Mouse (Mus musculus): ENCODE results near the gene Ttyh2.

Gene Ttyh2

DNA sequence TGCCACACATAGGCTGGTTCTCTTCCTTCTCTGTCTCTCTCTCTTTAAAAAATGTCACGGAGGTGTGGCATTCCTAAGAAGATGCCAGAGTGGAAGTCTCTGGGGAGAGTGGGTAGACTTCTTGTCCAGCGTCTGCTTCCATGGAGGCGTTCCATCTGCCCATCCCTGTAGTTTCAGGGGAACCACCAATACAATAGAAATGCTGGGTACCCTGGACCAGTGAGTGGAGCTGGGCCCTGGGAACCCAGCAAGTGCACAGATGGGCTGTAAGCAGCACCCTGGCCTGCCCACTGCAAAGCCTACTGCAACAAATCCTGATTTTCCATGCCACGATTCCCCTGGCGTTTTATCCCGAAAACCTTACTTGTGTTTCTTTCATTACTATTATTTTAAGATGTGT, 39.3 kb downstream of the Ttyh2 start:
- DNase-seq: peak; percentile 29

GRCm38 (mm10) chr11:114715531-114715930, 40.3 kb downstream of the Ttyh2 start:
- DNase-seq: no peak

DNA sequence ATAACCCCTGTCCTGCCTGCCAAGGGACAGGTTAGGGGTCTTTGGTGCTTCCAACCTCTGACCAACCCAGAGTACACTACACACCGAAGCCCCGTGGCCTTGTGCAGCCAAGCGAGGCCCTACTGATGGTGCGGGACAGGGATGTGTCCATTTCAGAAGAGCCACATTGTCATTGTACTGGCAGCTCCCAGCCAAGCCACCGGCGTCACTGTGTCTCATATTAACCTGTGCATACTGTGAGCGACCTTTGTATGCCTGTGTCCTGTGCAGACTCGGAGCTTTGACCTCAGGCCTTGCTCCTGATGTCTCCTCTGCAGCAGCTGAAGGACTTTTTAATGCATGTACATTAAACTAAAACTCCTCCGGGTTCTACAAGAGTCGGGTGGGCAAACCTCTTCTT, 45.3 kb downstream of the Ttyh2 start:
- DNase-seq: no peak

GRCm38 (mm10) chr11:114722438-114722837, 47.2 kb downstream of the Ttyh2 start:
- DNase-seq: no peak

DNA sequence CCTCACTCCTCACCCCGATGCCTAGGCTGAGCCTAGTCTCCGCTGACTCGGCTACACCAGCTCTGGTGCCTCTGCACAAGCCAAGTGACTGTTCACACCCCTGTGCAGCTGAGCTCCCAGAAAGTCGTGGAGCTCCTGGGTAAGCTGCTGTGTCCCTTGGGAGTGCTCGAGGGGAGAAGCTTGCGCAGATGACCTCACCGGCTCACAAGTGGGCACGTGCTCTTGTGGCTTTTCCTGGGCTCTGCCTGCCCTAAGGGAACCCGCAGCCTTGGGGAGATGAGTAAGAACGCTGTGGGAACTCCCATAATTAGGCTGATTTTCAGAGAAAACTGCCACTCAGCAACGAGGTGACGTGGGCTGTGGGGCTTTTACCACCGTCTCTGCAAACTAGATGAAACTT, 47.8 kb downstream of the Ttyh2 start:
- DNase-seq: no peak

- DNase-seq: peak; percentile 77
These were observed 49.8 kb downstream of the Ttyh2 start for GRCm38 (mm10) chr11:114724787-114725590.

DNA sequence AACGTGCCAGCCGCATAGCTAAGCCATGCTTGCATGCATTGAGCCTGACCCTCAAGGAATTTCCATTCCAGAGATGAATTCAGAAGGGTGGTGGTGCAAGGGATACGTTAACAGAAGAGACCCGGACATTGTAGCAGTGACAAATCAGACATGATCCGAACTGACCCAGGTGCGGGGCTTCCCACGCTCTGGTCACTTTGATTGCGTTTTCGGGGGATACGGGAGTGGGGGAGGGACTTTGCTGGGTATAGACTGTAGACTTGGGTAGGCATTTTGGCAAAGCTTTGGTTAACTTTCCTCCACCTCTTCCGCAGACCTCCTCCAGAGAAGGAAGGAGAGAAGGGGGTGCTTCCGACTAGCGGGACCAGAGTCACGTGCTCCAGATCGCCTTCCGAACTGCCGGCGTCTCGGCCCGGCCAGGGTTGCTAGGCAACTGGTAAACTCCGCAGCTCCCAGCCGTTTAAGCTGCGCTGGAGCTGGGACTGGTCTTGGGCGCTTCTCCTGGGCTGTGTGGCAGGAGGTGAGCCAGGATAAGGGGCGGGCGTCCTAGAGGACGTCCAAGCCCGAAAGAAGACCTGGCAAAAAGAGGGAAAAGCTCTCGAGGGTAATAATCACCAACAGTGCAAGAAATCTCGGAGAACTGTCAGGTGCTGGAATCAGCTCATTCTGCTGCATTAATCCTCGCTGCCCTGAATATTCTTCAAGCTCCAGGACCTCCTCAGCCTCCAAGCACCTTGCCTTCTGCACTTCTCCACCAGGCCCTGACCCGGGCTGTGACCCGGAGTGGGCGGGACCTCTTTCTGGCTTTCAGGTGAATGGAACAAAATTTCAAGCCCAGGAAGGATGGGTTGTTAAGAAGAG, 52.0 kb downstream of the Ttyh2 start, which contains the start of gene Dnaic2:
Gene Dnaic2, plus strand, starts transcription at position 444 of the 861 bp plus-strand sequence.
- DNase-seq: peak; percentile 79

- DNase-seq: no peak
These were observed 52.6 kb downstream of the Ttyh2 start for GRCm38 (mm10) chr11:114727826-114728186.

GRCm38 (mm10) chr11:114728333-114728732, 53.1 kb downstream of the Ttyh2 start:
- no peak for DNase-seq

DNA sequence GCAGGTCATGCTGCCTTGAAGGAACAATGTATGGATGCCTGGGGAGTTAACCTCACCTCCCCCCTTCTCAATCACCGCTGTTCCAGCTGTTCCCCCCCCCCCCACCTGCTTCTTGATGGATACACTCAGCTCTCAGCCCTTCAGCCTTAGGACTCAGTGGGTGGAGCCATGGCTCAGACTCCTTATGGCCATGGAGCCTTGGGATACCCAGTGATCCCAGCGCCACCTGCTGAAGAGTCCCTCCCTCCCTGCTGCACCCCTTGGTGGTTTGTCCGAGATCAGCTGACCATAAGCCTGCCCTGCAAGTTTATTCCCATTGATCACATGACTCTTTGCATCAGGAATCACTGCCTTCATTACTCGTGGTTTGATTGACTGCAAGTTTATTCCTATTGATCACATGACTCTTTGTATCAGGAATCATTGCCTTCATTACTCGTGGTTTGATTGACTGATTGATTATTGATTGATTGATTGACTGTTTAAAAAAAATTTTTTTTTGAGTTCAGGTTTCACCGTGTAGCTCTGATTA, 54.7 kb downstream of the Ttyh2 start:
- no peak for DNase-seq

- DNase-seq: no peak
These were observed 56.5 kb downstream of the Ttyh2 start for GRCm38 (mm10) chr11:114731711-114732110.

DNA sequence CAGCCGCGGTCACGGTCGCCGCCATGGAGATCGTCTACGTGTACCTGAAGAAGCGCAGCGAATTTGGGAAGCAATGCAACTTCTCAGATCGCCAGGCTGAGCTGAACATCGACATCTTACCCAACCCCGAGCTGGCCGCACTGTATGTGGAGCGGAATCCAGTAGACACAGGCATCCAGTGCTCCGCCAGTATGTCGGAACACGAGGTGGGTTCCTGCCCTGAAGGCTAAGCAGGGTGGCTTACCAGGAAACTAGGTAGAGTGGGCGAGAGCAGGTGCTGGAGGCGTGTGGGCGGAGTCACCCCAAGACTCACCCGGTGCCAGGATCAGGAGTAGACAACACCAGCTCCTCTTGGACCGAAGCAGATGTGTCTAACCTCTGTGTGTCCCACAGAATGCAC, 57.7 kb downstream of the Ttyh2 start:
- DNase-seq: no peak

GRCm38 (mm10) chr11:114736111-114736510, 60.9 kb downstream of the Ttyh2 start:
- no peak for DNase-seq

- DNase-seq: peak; percentile 39
These were observed 61.8 kb downstream of the Ttyh2 start for GRCm38 (mm10) chr11:114736913-114737624.

- no peak for DNase-seq
These were observed 65.4 kb downstream of the Ttyh2 start for GRCm38 (mm10) chr11:114740598-114740997.

GRCm38 (mm10) chr11:114741451-114741850, 66.2 kb downstream of the Ttyh2 start:
- DNase-seq: no peak

GRCm38 (mm10) chr11:114745134-114745533, 69.9 kb downstream of the Ttyh2 start:
- peak; percentile 86 for DNase-seq

DNA sequence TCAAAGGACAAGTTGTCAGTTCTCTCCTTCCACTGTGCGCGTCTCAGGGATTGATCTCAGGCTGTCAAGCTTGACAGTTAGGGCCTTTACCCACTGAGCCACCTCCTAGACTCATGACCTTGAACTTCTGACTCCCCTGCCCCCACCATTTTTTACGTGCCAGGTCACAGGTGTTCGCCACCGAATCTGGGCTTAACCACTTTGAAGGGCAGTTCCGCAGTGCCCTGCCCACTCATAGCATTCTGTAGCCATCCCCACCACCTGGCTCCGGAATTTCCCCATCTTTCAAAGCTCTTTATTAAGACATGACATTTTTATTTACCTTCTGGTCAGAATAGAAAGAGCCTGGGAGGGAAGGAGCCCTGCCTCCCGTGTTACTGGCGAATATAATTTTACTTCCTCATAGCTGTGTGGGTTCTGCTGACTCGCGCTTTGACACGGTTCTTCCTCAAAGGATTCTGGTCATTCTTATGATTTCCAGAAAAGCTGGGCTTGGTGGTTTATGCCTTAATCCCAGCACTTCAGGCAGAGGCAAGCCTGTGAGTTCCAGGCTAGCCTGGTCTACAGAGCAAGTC, 72.4 kb downstream of the Ttyh2 start:
- no peak for DNase-seq

DNA sequence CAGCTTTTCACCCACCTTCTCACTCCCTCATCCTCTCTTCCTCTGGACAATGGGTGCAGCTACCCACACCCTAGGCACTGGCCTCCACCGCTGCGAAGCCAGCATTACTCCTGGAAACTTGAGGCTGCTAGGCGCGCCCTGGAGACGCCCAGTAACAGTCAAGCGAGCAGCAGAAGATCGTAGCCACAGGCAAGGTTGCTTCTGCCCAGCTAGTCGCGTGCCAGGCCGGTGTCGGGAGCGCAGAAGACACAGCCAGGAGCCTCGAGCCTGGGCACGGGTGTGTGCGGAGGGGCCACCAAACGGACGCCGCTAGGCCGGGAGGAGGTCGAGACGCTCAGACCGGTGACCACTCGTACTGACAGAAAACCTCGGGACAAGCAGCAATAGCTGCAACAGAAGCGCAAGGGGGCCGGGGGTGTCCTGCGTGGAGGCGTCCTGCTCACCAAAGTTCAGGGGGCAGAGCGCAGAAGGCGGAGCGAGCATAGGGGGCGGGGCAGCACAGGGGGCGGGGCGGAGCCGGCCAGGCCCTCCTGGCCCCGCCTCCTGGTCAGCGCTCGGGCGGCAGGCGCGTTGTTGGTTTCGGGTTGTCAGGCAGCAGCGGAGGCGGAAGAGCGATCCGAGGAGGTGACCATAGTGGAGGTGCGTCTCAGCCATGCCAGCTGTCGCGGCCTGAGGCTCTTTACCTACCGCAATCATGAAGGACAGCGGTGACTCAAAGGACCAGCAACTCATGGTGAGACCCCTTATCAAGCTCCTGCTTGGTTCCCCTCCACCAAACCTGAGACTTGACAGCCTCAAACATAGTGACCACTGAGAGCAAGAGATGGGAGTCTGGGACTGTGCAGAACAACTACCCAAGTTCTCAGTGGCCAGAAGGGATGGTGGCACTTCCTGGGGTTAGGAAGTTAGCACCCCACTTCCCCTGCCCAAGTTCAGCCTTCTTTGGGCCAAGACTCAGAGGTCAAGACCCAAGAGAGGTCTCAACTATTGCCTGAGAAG, 89.9 kb downstream of the Ttyh2 start, which contains the start of gene Kif19a:
Gene Kif19a, plus strand, starts transcription at position 569 of the 999 bp plus-strand sequence.
- DNase-seq: no peak

DNA sequence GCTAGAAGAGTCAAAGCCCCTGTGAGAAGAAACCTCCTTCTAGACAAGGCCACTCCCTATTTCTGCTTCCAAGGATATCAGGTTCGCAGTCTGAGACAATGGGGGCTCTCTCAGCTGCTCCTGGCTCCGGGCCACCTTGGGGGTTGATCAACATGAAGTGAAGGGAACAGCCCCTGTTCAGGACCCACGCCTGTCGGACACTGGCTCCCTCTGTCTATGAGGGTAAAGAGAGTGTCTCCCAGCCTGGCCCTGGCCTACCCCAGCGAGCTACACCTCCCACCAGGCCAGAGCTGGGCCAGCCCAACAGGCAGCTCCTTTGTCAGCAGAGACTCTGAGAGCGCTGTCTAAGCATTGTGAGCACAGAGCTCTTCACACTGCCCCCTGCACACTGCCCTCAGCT, 94.7 kb downstream of the Ttyh2 start:
- no peak for DNase-seq

All from right cerebral cortex, adult 18-20 months (tissue).